Mouse (Mus musculus) layer of hippocampus, postnatal 10 days (tissue): ENCODE data around the gene S100b. TPM values are rescaled to one million over a fixed set of nuclear protein-coding genes. Genes with fewer than 3 reads are reported as not detected.

Experiments
- DNase-seq, 2 experiments: peaks; one replicate each; pipeline ENCODE4 v3.0.0; 2021; ENCODE audit warnings: low spot score in 2 of 2
- microRNA-seq, 2 experiments: library from miRNA; unstranded; fragments of <30 nt; microRNA quantifications; one replicate each; pipeline ENCODE4 v1.2.0; 2021
- total RNA-seq, 2 experiments: library from RNA; stranded (reverse); gene quantifications; 2 replicates each; pipeline ENCODE4 v1.2.3; 2021

The S100b gene
- total RNA-seq, 2 experiments from 2014 or later = 46.1 to 50.0 TPM

DNA sequence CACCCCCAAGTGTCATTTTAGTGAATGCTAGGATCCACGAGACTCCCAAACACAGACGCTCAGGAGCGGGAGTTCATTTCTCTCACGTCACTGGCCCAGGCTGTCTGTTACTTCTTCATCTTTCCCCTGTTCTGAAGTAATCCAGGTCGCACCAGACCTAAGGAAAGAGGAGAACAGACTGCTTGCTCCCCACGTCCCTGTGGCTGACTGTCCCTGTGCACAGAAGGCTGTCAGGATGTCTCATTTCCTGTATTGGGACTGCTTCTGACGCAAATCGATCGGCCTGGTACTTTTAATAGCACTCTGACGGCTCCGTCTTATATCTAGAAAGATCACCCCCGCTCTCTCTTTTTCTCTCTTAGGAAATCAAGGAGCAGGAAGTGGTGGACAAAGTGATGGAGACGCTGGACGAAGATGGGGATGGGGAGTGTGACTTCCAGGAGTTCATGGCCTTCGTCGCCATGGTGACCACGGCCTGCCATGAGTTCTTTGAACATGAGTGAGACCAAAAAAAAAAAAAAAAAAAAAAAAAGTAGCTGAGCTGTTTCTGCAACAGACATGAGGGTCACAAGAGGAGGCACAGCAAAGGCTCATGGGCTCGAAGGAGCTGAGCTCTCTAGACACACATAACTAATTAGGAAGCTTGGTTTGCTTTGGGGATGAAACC is 6.0 kb downstream of the S100b start:
- DNase-seq = no peak

DNA sequence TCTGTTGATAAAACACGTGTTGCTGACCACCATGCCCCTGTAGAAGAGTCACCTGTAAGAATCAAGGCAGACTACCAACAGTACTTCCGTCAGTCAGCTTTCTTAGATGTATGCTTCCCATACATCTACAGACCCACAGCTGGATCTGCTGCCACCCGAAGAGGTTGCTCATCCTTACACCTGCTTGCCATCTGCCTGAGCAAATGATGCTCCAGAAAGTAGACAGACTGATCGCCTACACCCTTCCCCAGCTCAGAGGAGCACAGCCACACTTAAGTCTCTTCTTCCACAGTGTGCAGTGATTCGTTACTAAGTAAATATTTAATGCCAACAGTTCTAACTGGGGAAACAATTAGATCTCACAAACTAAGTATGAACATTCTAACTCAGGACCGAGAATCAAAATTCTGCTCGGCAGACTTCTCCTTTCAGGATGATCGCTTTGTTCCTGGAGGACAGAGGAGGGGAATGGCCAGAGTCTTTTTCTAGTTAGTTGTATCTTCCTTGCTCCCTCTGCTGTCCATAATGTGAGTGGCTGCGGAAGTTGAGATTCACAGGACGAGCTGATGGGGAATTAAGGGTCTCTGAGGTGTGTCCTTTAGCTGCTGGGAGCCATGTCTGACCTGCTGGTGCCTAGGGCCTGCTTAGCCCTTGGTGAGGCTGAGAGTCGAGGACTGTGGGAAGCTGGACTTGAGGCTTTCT is 6.9 kb downstream of the S100b start:
- no peak for DNase-seq

DNA sequence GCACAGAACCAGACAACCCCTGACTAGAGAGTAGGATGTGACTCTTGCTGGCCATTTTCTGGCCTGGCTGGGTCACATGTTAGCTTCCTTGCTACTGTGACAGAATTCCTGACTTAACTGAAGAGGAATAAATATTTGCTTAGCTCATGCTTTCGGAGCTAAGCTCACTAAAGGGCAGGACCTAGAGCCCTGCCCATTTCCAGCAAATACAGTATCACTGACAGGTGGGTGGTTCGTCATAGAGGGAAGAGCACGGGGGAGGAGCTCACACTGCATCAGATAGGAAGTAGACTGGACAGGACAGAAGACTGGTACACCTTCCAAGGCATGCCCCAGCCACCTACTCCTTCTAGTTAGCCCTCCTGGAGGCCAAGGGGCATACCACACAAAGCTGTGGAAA is 7.8 kb downstream of the S100b start:
- no peak for DNase-seq

DNA sequence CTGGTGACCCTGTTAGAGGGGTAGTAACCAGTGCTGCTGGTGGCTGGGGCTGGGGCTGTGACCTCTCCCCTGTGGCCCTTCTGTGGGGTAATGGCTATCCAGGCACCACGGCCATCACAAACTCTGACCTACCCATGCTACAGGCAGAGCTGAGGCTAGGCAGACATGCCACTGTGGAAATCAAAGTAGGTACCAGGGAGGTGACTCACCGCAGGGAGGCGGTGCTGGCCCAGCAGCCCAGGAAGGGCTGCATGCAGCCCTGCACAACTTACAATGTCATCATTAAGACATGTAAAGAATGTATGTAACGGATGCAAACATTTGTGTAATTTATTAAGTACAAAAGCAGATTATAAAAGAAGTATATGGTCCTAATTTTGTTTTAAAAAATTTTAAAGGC is 8.8 kb downstream of the S100b start:
- DNase-seq = no peak

DNA sequence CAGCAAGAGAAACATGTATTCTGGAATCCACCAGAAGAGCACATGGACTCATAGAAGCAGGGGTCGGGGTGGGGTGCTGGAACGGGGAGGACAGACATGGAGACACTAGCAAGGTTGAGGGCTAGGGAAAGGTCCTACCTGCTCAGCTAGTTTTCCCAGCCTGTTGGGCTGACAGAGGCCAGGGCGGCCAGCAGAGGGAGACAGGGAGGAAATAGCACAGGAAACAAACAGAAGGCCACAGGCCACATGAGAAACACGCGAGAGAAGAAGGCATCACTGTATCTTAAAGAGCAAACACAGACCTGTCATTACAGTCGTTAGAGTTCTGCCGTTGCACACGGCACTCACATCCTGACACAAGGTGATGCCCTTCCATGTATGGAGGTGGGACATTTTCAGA is 17.6 kb downstream of the S100b start:
- DNase-seq = peak in 1 of 2 experiments; percentile 40

DNA sequence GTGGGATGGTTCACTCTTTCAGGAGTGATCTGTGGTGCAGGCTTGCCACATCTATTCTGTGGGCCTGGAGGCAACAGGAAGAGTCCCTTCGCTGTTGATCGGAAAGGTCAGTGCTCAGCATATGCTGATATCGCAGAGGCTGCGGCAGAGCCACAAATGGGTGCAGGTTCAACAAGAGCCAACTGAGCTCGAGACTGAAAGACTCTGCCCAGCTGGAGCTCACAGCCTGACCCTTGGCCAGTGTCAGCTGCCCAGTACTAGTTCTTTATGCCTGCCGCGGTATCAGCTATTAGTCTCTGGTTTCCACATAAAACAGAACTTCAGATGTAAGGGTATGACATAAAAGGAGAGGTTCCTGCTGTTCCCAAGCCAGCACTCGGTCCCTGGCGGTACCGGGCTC is 21.6 kb downstream of the S100b start:
- DNase-seq = no peak

DNA sequence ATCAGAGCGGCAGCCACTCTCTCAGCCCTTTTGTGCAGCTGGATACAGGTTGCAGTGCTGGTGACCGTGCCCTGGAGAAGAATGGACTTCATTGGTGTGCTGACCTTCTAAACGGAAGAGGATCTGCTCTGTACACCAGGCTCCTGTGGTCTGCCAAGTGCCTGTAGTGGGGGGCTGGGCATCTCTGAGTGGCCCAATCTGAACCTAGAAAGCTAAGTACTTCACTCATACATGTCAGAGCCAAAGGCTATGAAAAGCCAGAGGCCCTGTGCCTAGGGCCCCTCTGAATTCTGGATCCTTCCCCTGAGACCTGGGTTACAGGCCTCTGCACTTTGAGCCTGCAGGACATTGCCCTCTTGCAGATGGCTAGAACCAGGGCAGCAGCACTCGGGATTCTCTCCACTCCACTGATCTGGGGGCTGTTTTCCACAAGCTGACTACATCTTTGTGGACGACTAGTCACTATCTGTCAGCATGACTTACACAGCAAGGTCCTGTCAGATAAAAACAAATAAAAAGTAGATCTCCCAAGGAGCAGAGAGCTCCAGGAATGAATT is 25.0 kb downstream of the S100b start:
- DNase-seq = no peak

DNA sequence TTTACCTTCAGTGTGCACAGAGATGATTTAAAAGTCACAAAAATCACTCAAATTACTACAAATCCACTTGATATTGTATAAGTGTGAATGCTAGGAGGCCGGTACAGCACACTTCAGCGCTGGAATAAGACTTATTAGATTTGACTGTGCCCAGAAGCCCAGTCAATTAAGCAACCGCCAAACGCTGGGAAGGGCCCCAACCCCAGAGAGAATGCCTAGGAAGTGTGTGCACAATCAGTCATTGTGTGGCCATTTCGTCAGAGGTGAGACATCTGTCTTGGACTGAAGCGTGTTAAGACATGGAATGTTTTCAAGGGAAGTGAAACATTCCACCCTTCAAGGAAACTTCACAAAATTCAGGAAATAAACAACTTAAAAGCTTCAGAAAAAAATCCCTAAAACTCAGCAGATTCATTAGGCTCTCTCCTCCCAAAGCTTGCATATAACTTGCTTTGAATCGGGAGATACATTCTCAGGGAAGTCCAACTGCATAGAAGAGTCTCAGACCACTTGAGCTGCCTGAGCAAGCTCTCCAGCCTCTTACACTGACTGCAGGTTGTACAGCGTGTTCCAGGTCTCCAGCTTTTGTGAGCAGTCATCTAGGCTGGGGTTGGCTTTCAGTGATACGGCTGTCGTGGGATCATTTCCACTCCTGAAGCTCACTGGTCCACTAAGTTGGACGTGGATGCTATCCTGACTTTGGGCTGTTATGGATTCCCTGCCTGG is 34.8 kb downstream of the S100b start:
- DNase-seq = no peak

DNA sequence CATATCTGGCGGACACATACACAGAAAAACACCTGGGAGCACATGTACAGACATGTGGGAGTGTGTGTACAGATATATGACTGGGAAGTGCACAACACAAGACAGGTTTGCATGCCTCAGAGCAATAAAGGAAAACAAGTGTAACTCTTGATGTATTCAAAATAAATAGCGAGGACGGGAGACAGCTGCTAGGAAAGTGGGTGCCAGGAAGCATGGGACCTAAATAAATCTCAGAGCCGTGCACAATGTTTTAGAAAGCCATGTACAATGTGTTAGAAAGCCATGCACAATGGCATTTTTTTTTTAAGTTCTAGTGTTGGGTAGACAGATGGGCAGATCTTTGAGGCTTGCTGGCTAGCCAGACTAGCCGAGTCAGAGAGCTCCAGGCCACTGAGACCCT is 35.4 kb downstream of the S100b start:
- no peak for DNase-seq

DNA sequence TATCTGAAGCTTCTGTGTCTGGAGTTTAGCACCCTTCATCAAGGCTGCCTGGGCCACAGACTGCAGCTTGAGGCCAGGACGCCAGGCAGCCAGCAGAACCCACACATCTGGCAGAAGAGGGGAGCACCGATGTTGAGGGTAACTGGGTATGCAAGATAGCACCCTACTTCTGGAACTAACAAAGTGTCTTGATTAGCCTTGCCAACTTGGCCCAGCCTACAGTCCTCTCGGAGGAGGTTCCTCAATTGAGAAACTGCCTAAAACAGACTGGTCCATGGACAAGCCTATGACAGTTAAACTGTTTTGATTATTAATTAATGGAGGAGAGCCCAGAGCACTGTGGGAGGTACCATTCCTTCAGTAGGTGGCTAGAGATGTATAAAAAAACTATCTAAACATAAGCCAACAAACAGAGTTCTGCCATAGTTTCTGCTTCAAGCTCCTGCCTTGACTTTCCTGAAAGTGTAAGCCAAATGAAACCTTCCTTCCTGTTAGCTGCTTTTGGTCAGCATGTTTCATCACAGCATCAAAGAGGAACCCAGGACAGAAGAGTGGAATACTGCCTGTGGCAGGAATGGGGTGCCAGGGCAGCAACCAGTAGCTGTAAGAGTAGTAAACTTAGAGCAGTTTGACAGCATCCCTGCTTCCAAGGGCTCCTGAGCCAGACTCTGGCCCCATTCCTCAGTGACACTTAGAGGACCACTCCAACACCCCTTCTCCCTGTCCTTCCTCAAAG is 36.5 kb downstream of the S100b start:
- DNase-seq = no peak

DNA sequence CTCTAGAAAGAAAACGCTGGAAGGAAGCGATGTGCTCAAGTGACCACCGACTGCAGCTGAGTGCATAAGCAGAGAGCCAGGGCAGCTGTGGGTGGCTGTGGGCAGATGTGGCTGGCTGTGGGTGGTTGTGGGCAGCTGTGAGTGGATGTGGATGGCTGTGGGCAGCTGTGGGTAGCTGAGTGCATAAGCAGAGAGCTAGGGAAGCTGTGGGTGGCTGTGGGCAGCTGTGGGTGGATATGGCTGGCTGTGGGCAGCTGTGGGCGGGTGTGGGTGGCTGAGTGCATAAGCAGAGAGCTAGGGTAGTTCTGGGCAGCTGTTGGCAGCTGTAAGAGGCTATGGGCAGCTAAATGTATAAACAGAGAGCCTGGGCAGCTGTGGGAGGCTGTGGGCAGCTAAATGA is 39.6 kb downstream of the S100b start:
- DNase-seq = no peak

DNA sequence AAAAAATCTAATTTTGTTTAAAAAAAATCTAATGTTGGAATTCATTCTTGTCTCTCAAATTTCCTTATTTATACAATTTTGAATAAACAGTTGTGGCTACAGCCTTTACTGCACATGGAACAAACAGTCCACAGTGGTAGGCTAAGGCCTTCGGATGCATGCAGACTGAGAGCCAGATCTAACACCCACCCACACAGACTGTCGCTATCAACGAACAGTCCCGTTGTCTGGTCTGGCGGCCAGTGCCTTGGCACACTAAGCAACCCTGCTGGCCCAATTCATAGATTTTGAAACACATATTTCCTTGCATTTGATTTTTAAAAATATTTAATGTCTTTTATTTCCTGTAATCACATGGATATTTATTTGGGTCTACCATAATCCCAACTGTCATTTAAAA is 46.5 kb downstream of the S100b start:
- no peak for DNase-seq

DNA sequence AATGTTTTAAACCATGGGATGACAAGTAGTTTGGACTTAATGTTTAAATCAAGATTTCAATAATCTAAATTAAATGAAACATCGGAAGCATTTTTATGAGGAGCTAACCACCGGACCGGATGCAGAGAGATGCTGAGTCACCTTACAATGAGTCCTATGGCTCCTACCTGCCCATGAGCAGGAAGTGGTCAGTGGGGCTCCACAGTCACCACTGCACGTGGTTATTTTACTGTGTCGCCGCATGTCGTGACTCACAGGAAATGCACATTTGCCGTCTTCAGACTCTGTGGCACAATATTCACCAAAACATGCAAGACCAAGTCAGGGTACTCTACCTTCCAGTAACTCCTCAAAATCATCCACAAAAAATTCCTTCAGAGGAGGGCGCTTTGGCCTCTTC is 53.1 kb downstream of the S100b start:
- no peak for DNase-seq

Small RNAs within 50 kb of the gene (microRNA-seq; reads per million reads assigned to microRNA genes)
- gene Mir678 = 0 reads per million in 2 experiments

Other genes with a start within 250 kb of the S100b start
- 10 to 100 TPM in 1 of 2 experiments, 1 to 10 TPM in 1; 9.1 to 11.2 TPM for gene Zfp280b, start 221.2 kb upstream of the S100b start, total RNA-seq
- gene Slc5a4b, start 142.9 kb upstream of the S100b start, total RNA-seq = under 1 TPM in 1 of 2 experiments, not detected in 1; 0.09 TPM
- gene Slc5a4a, start 106.4 kb upstream of the S100b start, total RNA-seq = not detected
- 100 to 1,000 TPM in 1 of 2 experiments, 10 to 100 TPM in 1; 95.7 to 100 TPM for gene Prmt2, start 16.0 kb upstream of the S100b start, total RNA-seq
- gene Dip2a, start 91.4 kb downstream of the S100b start, total RNA-seq = 10 to 100 TPM; 60.6 to 63.2 TPM
- not detected for gene AC141477.1, start 186.6 kb downstream of the S100b start, total RNA-seq
- 10 to 100 TPM; 14.6 to 15.8 TPM for gene Pcnt, start 188.9 kb downstream of the S100b start, total RNA-seq
- gene 2610028H24Rik, start 195.2 kb downstream of the S100b start, total RNA-seq = not detected
- gene Mcm3ap, start 215.1 kb downstream of the S100b start, total RNA-seq = 10 to 100 TPM; 47.0 to 49.1 TPM
- 1 to 10 TPM; 3.5 to 3.7 TPM for gene Ybey, start 215.3 kb downstream of the S100b start, total RNA-seq